Mouse (Mus musculus) brown adipose tissue, adult 24 weeks (tissue): ENCODE data around the gene Tex264. TPM values are rescaled to one million over a fixed set of nuclear protein-coding genes. Genes with fewer than 3 reads are reported as not detected.

Experiments used
- H3K27ac ChIP-seq: fragments of 200-500 bp; replicated peaks from 2 replicates; pipeline ENCODE4 v1.5.1; 2012; ENCODE audit warnings: low read depth, mild to moderate bottlenecking, low read length
- H3K4me1 ChIP-seq: fragments of 200-500 bp; 2 replicates; pipeline ENCODE4 v1.6.1; 2012; ENCODE audit warnings: low read length, mixed read lengths; ENCODE audit not compliant: control insufficient read depth, insufficient read depth, insufficient read length
- H3K4me3 ChIP-seq: fragments of 200-500 bp; 2 replicates; pipeline ENCODE4 v1.5.1; 2012; ENCODE audit warnings: low read depth, mild to moderate bottlenecking, low read length, moderate library complexity; ENCODE audit not compliant: insufficient read depth
- polyA plus RNA-seq: library from polyadenylated mRNA; stranded (reverse); fragments of >200 nt; gene quantifications from 2 replicates; pipeline ENCODE4 v1.2.4, GENCODE M21; 2012; ENCODE audit not compliant: missing spikeins, insufficient read depth, insufficient read length

Gene Tex264
- polyA plus RNA-seq, 1 experiment, result 61.1 TPM

DNA sequence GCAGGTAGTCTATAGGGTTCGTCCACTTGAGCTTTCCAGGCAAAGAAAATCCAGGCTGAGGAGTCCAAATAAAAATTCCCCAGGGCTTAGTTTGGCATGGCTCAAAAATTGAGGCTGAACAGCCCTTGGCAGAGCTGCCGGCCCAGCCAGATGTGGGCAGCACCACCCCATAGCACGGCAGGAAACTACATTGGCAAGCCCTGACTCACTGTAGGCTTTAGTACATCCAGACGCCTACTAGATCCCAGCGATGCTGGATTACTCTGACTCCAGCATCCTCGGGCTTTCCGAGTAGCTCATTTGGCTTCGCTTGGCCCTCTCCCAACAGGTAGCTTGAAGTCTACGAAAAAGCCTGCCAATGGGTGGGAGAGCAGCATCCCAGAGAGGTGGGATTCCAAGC lies 4.7 kb downstream of the Tex264 start:
- Histone ChIP-seq H3K4me3 (no peak overlapping the region), H3K4me1 (peaks cover 3% of the 10 kb centered on the region; the same call in 1 of the 2 replicates), H3K27ac (no peak overlapping the region)

DNA sequence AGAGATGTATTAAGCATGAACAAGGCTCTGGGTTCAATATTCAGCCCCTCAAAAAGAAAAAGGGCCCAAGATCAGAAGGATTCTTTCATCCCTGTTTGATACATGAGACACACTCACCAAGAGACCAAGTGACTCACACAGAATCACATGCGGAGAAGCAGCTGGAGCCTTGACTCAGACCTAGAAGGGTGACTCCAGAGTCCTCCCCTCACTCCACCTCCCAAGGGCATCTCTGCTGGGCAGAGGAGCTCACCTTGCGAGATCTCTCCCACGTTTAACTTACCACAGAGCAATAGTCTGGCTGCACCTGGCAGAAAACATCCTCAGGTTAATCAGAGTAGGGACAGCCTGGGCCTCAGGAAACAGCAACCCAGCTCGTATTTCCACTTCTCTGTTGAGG lies 7.5 kb downstream of the Tex264 start:
- no peaks in the 10 kb centered on the region; the same call in 1 of the 2 replicates for H3K4me1 ChIP-seq
- no peak overlapping the region for H3K4me3 ChIP-seq
- no peak overlapping the region for H3K27ac ChIP-seq

DNA sequence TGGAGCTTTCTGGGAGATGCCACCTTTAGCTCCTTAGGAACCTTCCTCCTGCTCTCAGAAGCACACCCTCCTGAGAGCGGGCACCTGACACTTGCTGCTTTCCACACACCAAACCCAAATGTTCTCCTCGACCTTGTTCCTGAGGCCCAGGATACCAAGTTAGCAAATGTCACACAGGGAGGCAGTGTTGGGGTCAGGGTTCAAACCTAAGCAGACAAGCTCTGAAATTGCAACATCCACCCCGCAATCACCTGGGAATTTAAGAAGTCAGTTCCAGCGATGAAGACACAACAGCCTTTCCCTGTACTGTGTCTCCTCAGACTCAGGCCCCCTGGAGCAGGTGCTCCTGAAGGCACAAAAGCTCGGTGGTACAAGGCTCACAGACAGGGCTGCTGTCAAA lies 8.0 kb downstream of the Tex264 start:
- Histone ChIP-seq H3K4me3 (no peak overlapping the region), H3K4me1 (no peaks in the 10 kb centered on the region; the same call in 1 of the 2 replicates), H3K27ac (peak overlapping the region; percentile 77)

DNA sequence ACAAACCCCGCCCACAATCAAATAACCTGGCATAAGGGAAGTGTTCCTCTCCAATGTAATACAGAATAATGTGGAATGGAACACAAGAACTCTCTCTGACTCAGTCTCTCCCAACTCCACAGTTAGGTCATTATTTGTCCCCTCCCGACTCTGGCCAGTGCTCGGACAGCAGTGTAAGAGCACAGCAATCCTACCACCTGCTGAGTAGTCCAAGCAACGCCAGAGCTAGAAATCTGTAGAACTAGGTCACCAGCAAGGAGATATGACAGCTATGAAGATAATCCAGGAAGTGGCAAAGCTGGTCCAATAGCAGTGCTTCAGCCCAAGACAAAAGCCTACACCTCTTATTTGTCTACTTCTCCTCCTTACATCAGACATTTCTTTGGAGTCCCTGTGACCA lies 9.2 kb downstream of the Tex264 start:
- H3K4me3 ChIP-seq, result no peak overlapping the region
- no peak overlapping the region for H3K27ac ChIP-seq
- H3K4me1 ChIP-seq, result no peaks in the 10 kb centered on the region; the same call in 1 of the 2 replicates

DNA sequence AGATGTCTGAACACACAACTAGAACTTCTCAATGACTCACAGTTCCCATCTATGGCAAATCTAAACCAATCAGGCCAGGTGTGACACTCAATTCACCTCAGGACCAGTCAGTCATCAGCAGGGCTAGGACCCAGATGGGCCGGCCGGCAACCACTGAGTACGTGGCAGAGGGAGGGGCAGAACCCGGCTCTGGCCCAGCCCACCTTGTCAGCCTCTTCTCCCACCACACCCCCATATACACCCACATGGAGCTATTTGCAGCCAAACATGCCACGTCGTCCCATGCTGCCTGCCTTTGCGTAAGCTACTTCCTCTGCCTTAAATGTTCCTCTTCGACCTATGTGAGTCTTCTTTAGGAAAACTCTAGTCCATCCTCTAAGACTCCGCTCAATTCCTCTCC lies 9.8 kb downstream of the Tex264 start:
- Histone ChIP-seq H3K4me1 (no peaks in the 10 kb centered on the region; the same call in 1 of the 2 replicates), H3K27ac (no peak overlapping the region), H3K4me3 (no peak overlapping the region)

DNA sequence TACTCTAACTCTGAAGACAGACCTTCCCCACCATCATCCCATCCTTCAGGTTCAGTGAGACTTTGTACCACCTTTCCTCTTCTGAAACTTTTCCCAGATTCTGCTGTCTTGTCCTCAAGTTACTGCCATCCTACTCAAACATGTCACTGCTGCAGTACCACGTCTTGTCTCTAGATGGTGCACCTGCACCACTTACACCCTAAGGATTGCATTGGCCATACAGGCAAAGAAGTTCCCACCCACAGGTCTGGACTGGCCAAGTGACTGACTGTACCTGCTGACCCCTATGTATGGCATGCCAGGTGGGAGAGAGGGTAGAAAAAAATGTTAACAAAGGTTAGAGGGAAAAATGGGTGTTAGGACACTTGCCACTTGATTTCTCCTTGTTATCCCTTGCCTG lies 10.2 kb downstream of the Tex264 start:
- Histone ChIP-seq H3K4me1 (no peaks in the 10 kb centered on the region), H3K27ac (no peak overlapping the region), H3K4me3 (no peak overlapping the region)

DNA sequence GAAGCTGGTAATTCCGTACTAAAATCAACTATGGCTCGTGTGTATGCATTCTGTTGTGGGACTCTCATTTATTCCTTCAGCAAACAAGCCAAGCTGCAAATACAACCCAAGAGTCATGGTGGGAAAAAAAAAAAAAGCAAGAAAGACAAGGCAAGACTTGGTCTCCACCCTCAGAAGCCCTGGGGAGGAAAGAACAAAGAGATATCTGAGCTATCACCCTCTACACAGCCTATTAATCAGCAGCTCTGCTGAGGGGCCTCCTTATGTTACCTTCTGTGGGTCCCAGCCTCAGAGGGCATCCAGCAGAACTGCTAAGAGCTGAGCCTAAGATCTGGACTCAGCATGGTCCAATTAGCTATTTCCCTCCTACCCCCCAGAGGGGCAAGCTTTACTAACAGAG lies 11.9 kb downstream of the Tex264 start:
- Histone ChIP-seq H3K4me3 (no peak overlapping the region), H3K4me1 (no peaks in the 10 kb centered on the region), H3K27ac (no peak overlapping the region)

DNA sequence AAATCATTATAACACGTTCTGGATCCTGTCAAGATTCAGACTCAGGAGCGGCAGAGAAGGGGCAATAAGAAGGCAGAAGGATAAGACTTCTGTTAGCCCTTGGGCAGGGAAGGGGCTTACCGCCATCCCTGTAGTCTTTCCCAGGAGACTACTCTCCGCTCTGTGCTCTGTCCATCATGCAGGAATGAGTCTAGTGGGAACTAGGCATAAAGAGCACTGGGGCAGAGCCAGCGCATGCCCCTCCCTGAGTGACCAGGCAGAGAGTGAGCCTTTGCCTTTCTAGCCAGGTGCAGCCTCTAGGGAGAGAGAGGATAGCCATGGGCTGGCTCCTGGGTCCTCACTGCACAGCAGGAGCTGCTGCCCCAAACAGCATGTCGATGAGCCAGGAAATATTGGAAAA lies 20.9 kb downstream of the Tex264 start:
- Histone ChIP-seq H3K4me1 (no peaks in the 10 kb centered on the region), H3K27ac (no peak overlapping the region), H3K4me3 (no peak overlapping the region)

DNA sequence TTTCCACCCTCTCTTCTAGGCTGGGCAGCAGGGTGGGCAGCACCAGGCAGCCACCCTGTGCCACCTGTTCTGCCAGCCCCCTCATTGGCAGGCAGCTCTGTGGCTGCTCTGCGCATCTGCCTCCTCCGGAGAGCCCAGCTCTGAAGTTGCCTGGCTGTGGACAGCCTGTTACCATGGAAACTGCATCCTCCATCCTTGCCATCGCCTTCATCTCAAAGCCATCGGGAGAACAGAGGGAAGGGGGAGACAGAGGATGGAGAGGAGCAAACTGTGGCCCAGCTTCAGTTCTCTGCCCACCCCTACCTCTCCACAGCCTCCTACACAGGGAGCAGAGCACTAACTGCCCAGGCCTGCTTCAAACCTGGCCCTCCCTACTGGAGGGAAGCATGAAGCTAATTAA lies 21.3 kb downstream of the Tex264 start:
- no peak overlapping the region for H3K4me3 ChIP-seq
- H3K27ac ChIP-seq, result no peak overlapping the region
- H3K4me1 ChIP-seq, result no peaks in the 10 kb centered on the region

DNA sequence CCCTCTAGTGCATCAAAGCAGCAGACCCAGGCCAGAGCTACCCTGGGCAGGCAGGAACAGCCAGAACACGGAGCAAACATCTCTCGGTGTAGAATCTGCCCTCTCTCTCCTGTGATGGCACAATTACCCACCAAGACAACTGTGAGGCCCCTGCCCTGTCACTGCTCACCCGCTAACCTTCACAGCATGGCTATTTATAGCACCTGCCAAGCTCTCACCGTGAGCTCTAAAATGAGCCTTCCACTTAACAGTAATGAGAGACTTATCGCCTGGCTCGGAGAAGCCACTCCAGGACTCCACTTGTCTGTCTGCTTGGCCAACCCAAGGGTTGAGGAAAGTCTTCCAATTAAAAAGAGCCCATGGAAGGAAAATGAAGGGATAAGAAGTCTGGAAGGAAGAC lies 22.5 kb downstream of the Tex264 start:
- H3K4me3 ChIP-seq, result no peak overlapping the region
- no peak overlapping the region for H3K27ac ChIP-seq
- no peaks in the 10 kb centered on the region for H3K4me1 ChIP-seq

DNA sequence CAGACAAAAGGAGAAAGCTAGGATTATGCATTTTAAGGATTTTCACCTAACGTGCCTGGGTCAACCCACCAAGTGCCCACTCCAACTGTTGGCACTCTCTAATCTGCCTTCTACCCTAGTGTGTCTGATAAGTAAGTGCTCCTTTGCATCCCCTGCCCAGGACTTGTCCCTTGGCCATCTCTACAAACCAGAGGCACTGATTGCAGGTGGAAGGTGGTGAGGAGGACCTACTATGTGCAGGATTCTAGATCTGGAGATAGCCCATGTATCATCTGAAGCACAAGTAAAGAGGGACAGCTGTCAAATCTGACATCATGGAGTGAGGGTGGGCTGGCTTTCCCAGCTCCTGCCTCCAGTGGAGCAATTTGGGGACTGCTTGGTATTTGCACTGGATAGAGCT lies 25.8 kb downstream of the Tex264 start:
- Histone ChIP-seq H3K4me1 (no peaks in the 10 kb centered on the region), H3K4me3 (no peak overlapping the region), H3K27ac (no peak overlapping the region)

DNA sequence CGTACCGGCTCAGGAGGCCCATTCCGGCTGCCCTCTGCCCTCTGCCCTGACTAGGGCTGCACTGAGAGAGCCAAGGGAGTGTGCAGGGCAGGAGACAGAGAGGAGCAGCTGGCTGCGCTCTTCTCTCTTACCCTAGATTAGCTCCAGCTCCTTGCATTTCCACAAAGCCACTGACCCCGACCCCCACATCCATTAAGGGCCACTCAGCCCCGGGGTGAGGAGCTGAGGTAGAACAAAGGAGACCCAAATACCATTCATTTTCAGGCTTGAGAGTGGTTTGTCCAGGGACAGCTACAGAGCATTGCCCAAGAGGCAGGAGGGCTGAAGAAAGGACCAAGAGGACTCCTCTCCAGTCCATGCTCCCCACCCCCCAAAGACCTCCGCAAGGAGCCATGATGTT lies 26.3 kb downstream of the Tex264 start:
- Histone ChIP-seq H3K4me1 (no peaks in the 10 kb centered on the region), H3K4me3 (no peak overlapping the region), H3K27ac (no peak overlapping the region)

DNA sequence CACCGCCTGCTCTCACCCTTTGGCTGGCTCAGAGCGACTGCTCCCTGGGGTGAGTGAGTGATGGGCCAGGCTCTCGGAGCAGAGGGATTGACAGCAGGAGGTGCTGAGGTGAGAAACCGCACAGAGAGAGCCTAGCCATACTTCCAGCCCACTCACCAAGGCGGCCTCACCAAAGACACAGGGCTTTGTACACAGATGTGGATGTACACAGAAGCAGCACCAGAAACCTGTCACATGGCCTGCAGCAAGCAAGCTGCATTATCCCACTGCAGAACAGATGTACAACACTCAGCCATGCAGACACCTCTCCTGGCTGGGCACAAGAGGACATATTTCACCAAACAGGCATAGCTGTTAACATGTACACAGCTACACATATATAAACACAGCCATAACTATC lies 28.1 kb downstream of the Tex264 start:
- H3K27ac ChIP-seq, result no peak overlapping the region
- no peak overlapping the region for H3K4me3 ChIP-seq

DNA sequence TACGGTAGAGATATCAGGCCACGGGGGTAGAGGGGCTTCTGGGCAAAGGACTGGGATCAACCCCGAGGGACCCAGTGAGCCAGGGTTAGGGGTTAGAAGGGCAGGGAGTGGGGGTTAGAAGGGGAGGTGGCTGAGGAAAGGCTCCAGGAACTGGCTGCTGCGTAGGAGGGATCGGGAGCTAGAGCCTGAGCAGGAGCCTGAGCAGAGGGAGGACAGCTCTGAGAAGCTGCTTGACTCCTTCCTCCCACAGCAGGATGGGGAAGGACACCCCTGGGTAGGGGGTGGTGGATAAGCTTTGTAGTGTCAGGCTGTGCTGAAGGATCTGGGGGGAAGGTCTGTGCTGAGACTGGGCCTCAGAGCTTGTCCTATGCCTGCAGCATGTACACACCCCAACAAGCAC lies 28.9 kb downstream of the Tex264 start:
- Histone ChIP-seq H3K4me3 (no peak overlapping the region), H3K27ac (no peak overlapping the region), H3K4me1 (no peaks in the 10 kb centered on the region)

More for the DNA sequence above, 28.1 kb downstream of the Tex264 start:
- H3K4me1 ChIP-seq, result no peaks in the 10 kb centered on the region

DNA sequence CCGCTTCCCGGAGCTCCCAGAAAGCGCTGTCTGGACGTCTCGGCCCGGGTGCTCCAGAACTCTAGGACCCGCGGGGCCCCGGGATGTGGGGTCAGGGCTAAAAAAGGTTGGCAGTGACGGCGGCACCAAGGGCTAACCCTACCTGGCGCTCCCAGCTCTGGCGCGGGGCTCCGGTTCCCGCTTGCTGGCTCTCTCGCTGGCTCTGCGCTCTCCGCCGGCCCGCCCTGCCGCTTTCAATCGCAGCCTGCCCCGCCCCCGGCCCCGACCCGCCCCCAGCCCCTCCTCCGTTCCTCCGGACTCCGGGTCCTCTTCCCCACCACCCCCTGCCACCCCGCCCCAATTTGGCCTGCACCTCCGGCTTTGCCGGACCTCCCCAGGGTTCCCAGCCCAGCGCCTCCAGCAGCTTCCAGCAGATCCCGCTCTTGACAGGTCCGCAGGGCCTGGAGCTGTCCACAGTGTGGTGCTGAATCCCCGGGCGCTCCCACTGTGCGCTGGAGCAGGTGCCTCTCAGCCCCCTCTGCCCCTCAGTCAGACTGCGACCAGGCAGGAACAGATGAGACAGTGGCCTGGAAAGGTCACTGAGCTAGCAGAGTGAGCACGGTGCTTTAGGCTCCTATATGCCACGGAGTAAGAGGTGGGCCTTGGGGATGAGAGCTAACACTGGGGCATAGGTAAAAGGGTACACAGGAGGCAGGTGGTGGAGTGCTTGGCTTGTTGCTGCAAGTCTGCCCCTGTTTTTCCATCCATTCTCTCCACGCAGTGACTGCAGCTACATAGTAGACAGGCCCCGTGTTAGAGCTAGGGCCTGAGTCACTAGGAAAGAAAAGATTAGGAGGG lies 29.6 kb downstream of the Tex264 start, which contains the start of gene Grm2:
Gene Grm2 (minus strand): TSS at position 199 of the 837 bp plus-strand sequence.
- Histone ChIP-seq H3K4me3 (no peak within 1 kb of the TSS), H3K4me1 (no peaks in the 10 kb centered on the region), H3K27ac (no peak within 1 kb of the TSS)

DNA sequence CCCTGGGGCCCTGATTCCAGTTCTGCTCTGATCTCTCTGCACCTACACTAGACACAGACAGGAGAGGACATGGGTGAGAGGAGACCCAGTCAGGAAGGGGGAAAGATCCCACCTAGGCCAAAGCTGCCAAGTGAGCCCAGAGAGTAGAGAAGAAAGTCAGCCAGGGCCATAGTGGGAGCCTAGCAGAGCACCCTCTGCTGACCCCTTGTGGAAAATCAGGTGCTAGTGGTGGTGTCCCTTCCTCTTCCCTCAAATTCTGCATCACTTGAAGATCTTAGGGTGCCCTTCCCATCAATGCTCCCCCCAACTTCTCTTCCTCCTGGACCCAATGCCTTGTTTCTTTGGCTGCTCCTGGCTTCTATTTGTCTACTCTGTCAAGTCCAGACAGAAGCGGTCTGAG lies 33.0 kb downstream of the Tex264 start:
- no peaks in the 10 kb centered on the region for H3K4me1 ChIP-seq
- H3K27ac ChIP-seq, result no peak overlapping the region
- no peak overlapping the region for H3K4me3 ChIP-seq
